Mouse (Mus musculus) MEL (cell line): ENCODE results near the gene Gm16181. TPM values are rescaled to one million over a fixed set of nuclear protein-coding genes. Genes with fewer than 3 reads are reported as not detected.

Experiments
- DNase-seq: peaks from one replicate; pipeline ENCODE4 v3.0.0; 2011; ENCODE audit warnings: low read depth, low spot score
- H3K27ac ChIP-seq: 2 replicates; pipeline ENCODE4 v1.5.1; 2012; ENCODE audit warnings: low read depth, mild to moderate bottlenecking, control low read depth, low read length, moderate library complexity; ENCODE audit not compliant: control insufficient read depth
- H3K27me3 ChIP-seq, 2 experiments: fragments of 150-350 bp in 1 of 2; sonication (generic) in 1 of 2; 2 replicates each; pipeline ENCODE4 v1.6.1; 2012; ENCODE audit warnings: low read length in 2 of 2, mild to moderate bottlenecking in 2 of 2, improper control_type of control experiment in 1 of 2, moderate library complexity in 1 of 2; ENCODE audit not compliant: insufficient read depth in 2 of 2, control insufficient read depth in 1 of 2
- H3K36me3 ChIP-seq, 2 experiments: 2 replicates each; pipeline ENCODE4 v1.6.1; 2012 to 2014; ENCODE audit warnings: low read length in 2 of 2, improper control_type of control experiment in 1 of 2, inconsistent platforms in 1 of 2, mild to moderate bottlenecking in 1 of 2; ENCODE audit not compliant: insufficient read depth in 2 of 2, control insufficient read depth in 1 of 2
- H3K4me1 ChIP-seq, 2 experiments: fragments of 150-350 bp in 1 of 2; sonication (generic) in 1 of 2; 2 replicates each; pipeline ENCODE4 v1.6.1; 2012; ENCODE audit warnings: low read length in 2 of 2, improper control_type of control experiment in 1 of 2, mild to moderate bottlenecking in 1 of 2; ENCODE audit not compliant: insufficient read depth in 2 of 2, control insufficient read depth in 1 of 2
- H3K4me3 ChIP-seq, 2 experiments: fragments of 150-350 bp in 1 of 2; sonication (generic) in 1 of 2; 2 replicates each; pipeline ENCODE4 v1.5.1; 2012; ENCODE audit warnings: low read depth in 2 of 2, low read length in 2 of 2, mild to moderate bottlenecking in 2 of 2, moderate library complexity in 2 of 2, control low read depth in 1 of 2, improper control_type of control experiment in 1 of 2; ENCODE audit not compliant: control insufficient read depth in 1 of 2, insufficient read depth in 1 of 2
- H3K79me2 ChIP-seq: 2 replicates; pipeline ENCODE4 v1.6.1; 2012; ENCODE audit warnings: mild to moderate bottlenecking, low read length, moderate library complexity; ENCODE audit not compliant: control insufficient read depth, poor library complexity, insufficient read depth
- H3K9ac ChIP-seq: 2 replicates; pipeline ENCODE4 v1.6.1; 2012; ENCODE audit warnings: low read depth, mild to moderate bottlenecking, control low read depth, low read length, moderate library complexity; ENCODE audit not compliant: control insufficient read depth, poor library complexity, severe bottlenecking
- H3K9me3 ChIP-seq: fragments of 150-350 bp; sonication (generic); replicated peaks from 2 replicates; pipeline ENCODE4 v1.6.1; 2012; ENCODE audit warnings: mild to moderate bottlenecking, low read length, improper control_type of control experiment, moderate library complexity; ENCODE audit not compliant: insufficient read depth
- CHD1 ChIP-seq: IDR thresholded peaks from 2 replicates; pipeline ENCODE4 v1.6.1; 2012; ENCODE audit warnings: low read depth, mild to moderate bottlenecking, inconsistent platforms, low read length, improper control_type of control experiment
- CHD2 ChIP-seq: IDR thresholded peaks from 2 replicates; pipeline ENCODE4 v1.6.1; 2011; ENCODE audit warnings: low read length, improper control_type of control experiment
- CTCF ChIP-seq, 3 experiments: IDR thresholded peaks in 2 of 3; conservative IDR thresholded peaks in 1 of 3; 2 replicates each; pipeline ENCODE4 v1.5.1; 2011 to 2012; ENCODE audit warnings: low read length in 3 of 3, low read depth in 2 of 3, mild to moderate bottlenecking in 2 of 3, improper control_type of control experiment in 1 of 3, inconsistent platforms in 1 of 3, mixed read lengths in 1 of 3, moderate library complexity in 1 of 3; ENCODE audit not compliant: control insufficient read depth in 1 of 3, insufficient read depth in 1 of 3, poor library complexity in 1 of 3, severe bottlenecking in 1 of 3
- ELF1 ChIP-seq: IDR thresholded peaks from 2 replicates; pipeline ENCODE4 v1.6.1; 2014; ENCODE audit warnings: low read depth, mild to moderate bottlenecking, inconsistent platforms, low read length, improper control_type of control experiment, moderate library complexity
- ETS1 ChIP-seq: IDR thresholded peaks from 2 replicates; pipeline ENCODE4 v1.6.1; 2012; ENCODE audit warnings: low read depth, mild to moderate bottlenecking, inconsistent platforms, low read length, improper control_type of control experiment, moderate library complexity
- GABPA ChIP-seq: IDR thresholded peaks from 2 replicates; pipeline ENCODE4 v1.6.1; 2012; ENCODE audit warnings: low read depth, mild to moderate bottlenecking, inconsistent platforms, low read length, improper control_type of control experiment, moderate library complexity
- HCFC1 ChIP-seq: IDR thresholded peaks from 2 replicates; pipeline ENCODE4 v1.6.1; 2012; ENCODE audit warnings: low read depth, mild to moderate bottlenecking, inconsistent platforms, low read length, improper control_type of control experiment, moderate library complexity
- JUND ChIP-seq: IDR thresholded peaks from 2 replicates; pipeline ENCODE4 v1.6.1; 2011; ENCODE audit warnings: low read depth, mild to moderate bottlenecking, improper control_type of control experiment, low read length
- MAFK ChIP-seq: IDR thresholded peaks from 2 replicates; pipeline ENCODE4 v1.6.1; 2011; ENCODE audit warnings: low read depth, mild to moderate bottlenecking, low read length, improper control_type of control experiment, borderline replicate concordance
- MAX ChIP-seq: IDR thresholded peaks from 2 replicates; pipeline ENCODE4 v1.6.1; 2011; ENCODE audit warnings: low read length, improper control_type of control experiment
- MEF2A ChIP-seq: IDR thresholded peaks from 2 replicates; pipeline ENCODE4 v1.6.1; 2014; ENCODE audit warnings: low read depth, mild to moderate bottlenecking, inconsistent platforms, low read length, improper control_type of control experiment; ENCODE audit not compliant: poor library complexity, insufficient replicate concordance, severe bottlenecking; ENCODE audit errors: extremely low read depth
- MXI1 ChIP-seq: IDR thresholded peaks from 2 replicates; pipeline ENCODE4 v1.6.1; 2011; ENCODE audit warnings: mild to moderate bottlenecking, low read depth, low read length, improper control_type of control experiment
- MYB ChIP-seq: IDR thresholded peaks from 2 replicates; pipeline ENCODE4 v1.6.1; 2011; ENCODE audit warnings: mild to moderate bottlenecking, low read depth, low read length, improper control_type of control experiment
- MYC ChIP-seq: IDR thresholded peaks from 2 replicates; pipeline ENCODE4 v1.6.1; 2011; ENCODE audit warnings: low read depth, mild to moderate bottlenecking, low read length, improper control_type of control experiment, moderate library complexity
- NRF1 ChIP-seq: IDR thresholded peaks from 2 replicates; pipeline ENCODE4 v1.6.1; 2014; ENCODE audit warnings: low read depth, mild to moderate bottlenecking, inconsistent platforms, low read length, improper control_type of control experiment, moderate library complexity; ENCODE audit not compliant: poor library complexity, insufficient read depth, severe bottlenecking
- POLR2A ChIP-seq, 2 experiments: IDR thresholded peaks; 2 replicates each; pipeline ENCODE4 v1.6.1; 2011 to 2012; ENCODE audit warnings: low read length in 2 of 2, mild to moderate bottlenecking in 2 of 2, control low read depth in 1 of 2, improper control_type of control experiment in 1 of 2, low read depth in 1 of 2, moderate library complexity in 1 of 2; ENCODE audit not compliant: control insufficient read depth in 1 of 2, insufficient read depth in 1 of 2, poor library complexity in 1 of 2
- POLR2AphosphoS2 ChIP-seq: IDR thresholded peaks from 2 replicates; pipeline ENCODE4 v1.6.1; 2011; ENCODE audit warnings: low read length, improper control_type of control experiment
- POLR2AphosphoS5 ChIP-seq: IDR thresholded peaks from 2 replicates; pipeline ENCODE4 v1.6.1; 2012; ENCODE audit warnings: low read depth, borderline replicate concordance, mild to moderate bottlenecking, inconsistent platforms, low read length, moderate library complexity, mixed read lengths
- RAD21 ChIP-seq: IDR thresholded peaks from 2 replicates; pipeline ENCODE4 v1.6.1; 2011; ENCODE audit warnings: mild to moderate bottlenecking, low read depth, low read length, improper control_type of control experiment
- SIN3A ChIP-seq: IDR thresholded peaks from 2 replicates; pipeline ENCODE4 v1.6.1; 2012; ENCODE audit warnings: low read length, improper control_type of control experiment, inconsistent platforms
- TAL1 ChIP-seq: IDR thresholded peaks from 2 replicates; pipeline ENCODE4 v1.6.1; 2012; ENCODE audit warnings: mild to moderate bottlenecking, inconsistent platforms, low read length, moderate library complexity, mixed read lengths
- TBP ChIP-seq: IDR thresholded peaks from 2 replicates; pipeline ENCODE4 v1.8.0; 2011; ENCODE audit warnings: low read depth, low read length, improper control_type of control experiment
- UBTF ChIP-seq: IDR thresholded peaks from 2 replicates; pipeline ENCODE4 v1.6.1; 2012; ENCODE audit warnings: low read depth, mild to moderate bottlenecking, inconsistent platforms, low read length, improper control_type of control experiment, moderate library complexity, borderline replicate concordance; ENCODE audit not compliant: insufficient read depth
- USF2 ChIP-seq, 2 experiments: IDR thresholded peaks; 2 replicates each; pipeline ENCODE4 v1.6.1; 2011 to 2012; ENCODE audit warnings: improper control_type of control experiment in 2 of 2, low read length in 2 of 2, borderline replicate concordance in 1 of 2, inconsistent platforms in 1 of 2, low read depth in 1 of 2, mild to moderate bottlenecking in 1 of 2; ENCODE audit not compliant: insufficient read depth in 1 of 2
- ZC3H11A ChIP-seq: IDR thresholded peaks from 2 replicates; pipeline ENCODE4 v1.6.1; 2012; ENCODE audit warnings: low read depth, mild to moderate bottlenecking, inconsistent platforms, low read length, improper control_type of control experiment
- ZMIZ1 ChIP-seq: IDR thresholded peaks from 2 replicates; pipeline ENCODE4 v1.6.1; 2012; ENCODE audit warnings: low read depth, mild to moderate bottlenecking, inconsistent platforms, low read length, improper control_type of control experiment, moderate library complexity
- ZNF384 ChIP-seq: IDR thresholded peaks from 2 replicates; pipeline ENCODE4 v1.6.1; 2012; ENCODE audit warnings: low read depth, mild to moderate bottlenecking, inconsistent platforms, low read length, improper control_type of control experiment
- polyA plus RNA-seq, 2 experiments: library from polyadenylated mRNA; stranded (reverse) in 1 of 2; unstranded in 1 of 2; fragments of >175 nt in 1 of 2; fragments of >200 nt in 1 of 2; gene quantifications; 2 replicates each; pipeline versions ENCODE4 v1.2.1 to v1.2.4; 2012; ENCODE audit warnings: low replicate concordance in 2 of 2, low read depth in 1 of 2; ENCODE audit not compliant: insufficient read length in 2 of 2, insufficient read depth in 1 of 2, missing spikeins in 1 of 2
- total RNA-seq: library from RNA; depleted of rRNA; stranded (reverse); fragments of 300-350 nt; gene quantifications from 2 replicates; pipeline ENCODE4 v1.2.3, GENCODE M21; 2012

Gene Gm16181
- total and polyA plus RNA-seq, 3 experiments, result 0.58 TPM; not detected in 2

DNA sequence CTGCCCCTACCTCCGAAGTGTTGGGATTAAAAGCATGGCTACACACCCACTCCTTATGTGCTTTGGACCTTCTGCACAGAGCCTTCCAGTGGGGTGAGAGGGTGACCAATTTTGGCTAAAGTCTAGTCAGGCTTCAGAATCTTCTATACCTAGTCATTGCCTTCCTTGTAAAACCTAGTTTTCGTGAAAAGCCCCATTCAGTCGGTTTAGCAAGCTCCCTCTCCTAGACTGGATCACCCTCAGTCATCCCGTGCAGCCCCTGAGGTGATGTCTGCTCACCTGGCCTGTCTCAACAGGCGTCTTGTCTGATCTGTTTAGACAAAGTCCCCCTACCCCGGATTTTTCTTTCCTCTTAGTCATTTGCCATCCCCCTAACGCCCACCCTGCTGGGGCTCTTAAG is 22.6 kb upstream of the Gm16181 start:
- no peaks in the 10 kb centered on the region for H3K27me3 ChIP-seq
- H3K4me1 ChIP-seq, result peaks cover 10 to 25% of the 10 kb centered on the region in 2 experiments
- peaks cover 5% of the 10 kb centered on the region; the same call in 1 of the 2 replicates for H3K79me2 ChIP-seq
- DNase-seq, result no peak
- H3K9me3 ChIP-seq, result no peaks in the 10 kb centered on the region
- H3K27ac ChIP-seq, result no peak overlapping the region
- no peak overlapping the region for H3K4me3 ChIP-seq
- H3K9ac ChIP-seq, result no peak overlapping the region
- H3K36me3 ChIP-seq, result peaks cover 0 to 14% of the 10 kb centered on the region in 2 experiments; a peak in 2 of 4 replicates
- TF ChIP-seq MAX, result no peak
- no peak for TF ChIP-seq CHD1
- TF ChIP-seq RAD21, result no peak
- TF ChIP-seq MAFK, result no peak
- TF ChIP-seq TAL1, result no peak
- no peak for TF ChIP-seq POLR2AphosphoS2
- TF ChIP-seq ZMIZ1, result no peak
- no peak for TF ChIP-seq MYC
- TF ChIP-seq ZC3H11A, result no peak
- TF ChIP-seq HCFC1, result no peak
- TF ChIP-seq SIN3A, result no peak
- no peak for TF ChIP-seq POLR2AphosphoS5
- TF ChIP-seq ELF1, result no peak
- TF ChIP-seq POLR2A (IDR thresholded peaks at IDR 0.05; ENCODE audit: control insufficient read depth in 1 of 2, insufficient read depth in 1 of 2, low read depth in 1 of 2, low read length in 2 of 2, poor library complexity in 1 of 2), result no peak
- no peak for TF ChIP-seq MXI1
- TF ChIP-seq JUND, result no peak
- TF ChIP-seq USF2 (IDR thresholded peaks at IDR 0.05; ENCODE audit: borderline replicate concordance in 1 of 2, insufficient read depth in 1 of 2, low read depth in 1 of 2, low read length in 2 of 2), result no peak
- no peak for TF ChIP-seq MYB

GRCm38 (mm10) chr17:35198946-35199345 is 21.7 kb upstream of the Gm16181 start:
- Histone ChIP-seq H3K9ac (no peak overlapping the region), H3K4me3 (no peak overlapping the region), H3K9me3 (no peaks in the 10 kb centered on the region), H3K27me3 (no peaks in the 10 kb centered on the region), H3K36me3 (peaks cover 0 to 10% of the 10 kb centered on the region in 2 experiments; a peak in 2 of 4 replicates), H3K27ac (no peak overlapping the region), H3K4me1 (peaks cover 8 to 18% of the 10 kb centered on the region in 2 experiments; a peak in 3 of 4 replicates), H3K79me2 (peaks cover 5% of the 10 kb centered on the region; the same call in 1 of the 2 replicates)
- TF ChIP-seq MEF2A (no peak), MYB (no peak), GABPA (no peak), ZNF384 (no peak), UBTF (no peak), ETS1 (no peak), TBP (no peak), RAD21 (no peak), POLR2A (IDR thresholded peaks at IDR 0.05; ENCODE audit: control insufficient read depth in 1 of 2, insufficient read depth in 1 of 2, low read depth in 1 of 2, low read length in 2 of 2, poor library complexity in 1 of 2) (no peak), CHD2 (no peak), ZC3H11A (no peak), CTCF (IDR thresholded peaks at IDR 0.05 in 2 of 3, conservative IDR thresholded peaks at IDR 0.05 in 1 of 3; ENCODE audit: control insufficient read depth in 1 of 3, insufficient read depth in 1 of 3, low read depth in 2 of 3, low read length in 3 of 3, poor library complexity in 1 of 3, severe bottlenecking in 1 of 3) (no peak), NRF1 (no peak)
- DNase-seq, result no peak
